Mouse (Mus musculus) liver, embryonic 11.5 days (tissue): ENCODE measurements around the gene Mtus2. TPM values are rescaled to one million over a fixed set of nuclear protein-coding genes. Genes with fewer than 3 reads are reported as not detected.
A peak's percentile ranks its signal among the peaks of the same experiment; 100 is the strongest.

ENCODE experiments used
- ATAC-seq: fragments of 200-750 bp; cut with Nextera tagmentation; replicated peaks from 2 replicates; pipeline ENCODE4 v1.8.0; 2017; ENCODE audit warnings: moderate number of reproducible peaks, mild to moderate bottlenecking, moderate TSS enrichment, moderate library complexity; ENCODE audit not compliant: low FRiP score
- DNase-seq: peaks from one replicate; pipeline ENCODE4 v3.0.0-alpha.2; 2017; ENCODE audit warnings: low spot score
- H3K27ac ChIP-seq: fragments of 300-500 bp; sonication (generic); 2 replicates; pipeline ENCODE4 v1.5.1; 2014; ENCODE audit warnings: mild to moderate bottlenecking, low read depth, low read length, control low read depth
- H3K27me3 ChIP-seq: fragments of 300-500 bp; sonication (generic); replicated peaks from 2 replicates; pipeline ENCODE4 v1.6.1; 2014; ENCODE audit warnings: low read length, mixed read lengths; ENCODE audit not compliant: control insufficient read depth, insufficient read depth
- H3K36me3 ChIP-seq: fragments of 300-500 bp; sonication (generic); 2 replicates; pipeline ENCODE4 v1.6.1; 2014; ENCODE audit warnings: mild to moderate bottlenecking, low read length, moderate library complexity, mixed read lengths; ENCODE audit not compliant: control insufficient read depth, insufficient read depth
- H3K4me1 ChIP-seq: fragments of 300-500 bp; sonication (generic); replicated peaks from 2 replicates; pipeline ENCODE4 v1.6.1; 2014; ENCODE audit warnings: low read length, mixed read lengths; ENCODE audit not compliant: control insufficient read depth, insufficient read depth
- H3K4me2 ChIP-seq: fragments of 300-500 bp; sonication (generic); 2 replicates; pipeline ENCODE4 v1.6.1; 2014; ENCODE audit warnings: mild to moderate bottlenecking, control low read depth, moderate library complexity
- H3K4me3 ChIP-seq: fragments of 300-500 bp; sonication (generic); 2 replicates; pipeline ENCODE4 v1.5.1; 2014; ENCODE audit warnings: low read depth, low read length, control low read depth
- H3K9ac ChIP-seq: fragments of 300-500 bp; sonication (generic); 2 replicates; pipeline ENCODE4 v1.6.1; 2014; ENCODE audit warnings: low read depth, low read length, control low read depth
- H3K9me3 ChIP-seq: fragments of 300-500 bp; sonication (generic); 2 replicates; pipeline ENCODE4 v1.6.1; 2016; ENCODE audit warnings: low read length, inconsistent platforms, mixed read lengths; ENCODE audit not compliant: control insufficient read depth
- WGBS: fragments of 180-500 bp; shearing (Covaris S2); extraction: QIAGEN DNeasy Blood & Tissue Kit; methylation state at CpG from one replicate; pipeline ENCODE4 v1.1.7; 2014; 5-methylcytosine and 5-hydroxymethylcytosine counted together
- polyA plus RNA-seq: library from polyadenylated mRNA; unstranded; fragments of >200 nt; fragmentation: Nextera tagmentation; extraction: Ambion mirVana; gene quantifications from 2 replicates; pipeline ENCODE4 v1.2.1, GENCODE M21; 2014

Mtus2 gene
- polyA plus RNA-seq, 1 experiment from 2014 or later: 3.9 TPM

DNA sequence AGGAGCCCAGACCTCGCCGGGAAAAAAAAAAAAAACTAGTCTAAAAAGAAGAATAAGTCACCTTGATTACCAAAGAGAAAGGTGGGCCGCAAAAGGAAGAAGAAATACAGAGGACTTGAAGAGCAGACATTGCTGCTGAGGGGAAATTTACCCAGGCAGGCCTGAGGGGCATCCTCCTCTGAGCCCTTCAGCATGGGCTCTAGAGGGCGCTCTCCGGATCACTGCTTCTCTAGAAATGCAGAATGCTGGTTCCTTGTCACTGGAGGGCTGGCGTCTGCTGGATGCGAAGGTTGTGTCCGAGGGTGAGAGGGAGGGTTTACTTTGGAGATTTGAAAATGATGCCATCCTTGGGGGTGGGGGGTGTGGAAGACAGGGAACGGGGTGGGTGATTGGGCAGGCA is 279.5 kb downstream of the Mtus2 start:
- Histone ChIP-seq H3K9me3 (no peaks in the 10 kb centered on the region; the same call in 1 of the 2 replicates), H3K4me3 (no peak overlapping the region), H3K4me1 (no peaks in the 10 kb centered on the region), H3K9ac (no peak overlapping the region), H3K27me3 (no peaks in the 10 kb centered on the region), H3K36me3 (no peaks in the 10 kb centered on the region), H3K27ac (no peak overlapping the region), H3K4me2 (no peak overlapping the region)
- DNase-seq (no peak), ATAC-seq (no peak)
- WGBS: 45% methylated on average over 9 of the region's 9 CpGs

DNA sequence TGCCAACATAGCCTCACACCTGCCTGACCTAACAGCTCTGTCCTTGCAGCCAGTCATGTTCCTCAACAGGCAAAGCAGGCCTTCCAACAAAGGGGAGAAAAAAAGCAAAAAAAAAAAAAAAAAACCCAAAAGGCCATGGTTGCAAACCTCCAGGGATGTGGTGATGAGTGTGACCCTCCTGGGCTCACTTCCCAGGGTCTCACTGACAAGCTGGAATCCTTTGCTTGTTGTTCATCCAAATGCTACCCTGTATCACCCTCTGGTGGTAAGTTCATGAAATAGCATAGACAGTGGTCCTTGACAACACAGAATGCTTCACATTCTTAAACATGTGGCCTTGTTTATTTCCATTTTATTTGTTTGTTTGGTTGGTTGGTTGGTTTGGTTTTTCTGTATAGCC is 281.9 kb downstream of the Mtus2 start:
- Histone ChIP-seq H3K4me2 (no peak overlapping the region), H3K27ac (no peak overlapping the region), H3K9me3 (no peaks in the 10 kb centered on the region), H3K9ac (no peak overlapping the region), H3K36me3 (no peaks in the 10 kb centered on the region), H3K4me3 (no peak overlapping the region), H3K4me1 (no peaks in the 10 kb centered on the region), H3K27me3 (no peaks in the 10 kb centered on the region)
- DNase-seq: no peak
- ATAC-seq: 0 out of 2 replicates have a peak, but pooled peaks have one; percentile 29

DNA sequence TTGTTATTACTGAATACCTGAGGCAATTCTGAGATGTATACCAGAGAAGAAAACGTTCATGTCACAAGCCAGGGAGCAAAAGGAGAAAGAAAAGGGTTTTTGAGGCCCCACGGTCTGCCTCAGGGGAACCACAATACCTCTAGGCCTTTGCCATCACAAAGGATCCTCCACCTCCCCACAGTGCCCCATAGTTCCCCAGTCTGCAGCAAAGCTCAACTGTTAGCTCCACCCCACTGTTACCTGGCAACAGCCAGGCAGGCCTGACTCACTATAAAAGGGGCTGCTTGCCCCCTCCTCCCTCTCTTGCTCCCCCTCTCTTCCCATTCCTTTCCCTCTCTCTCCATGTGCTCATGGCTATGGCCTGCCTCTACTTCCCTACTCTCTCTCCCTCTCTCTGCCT is 282.6 kb downstream of the Mtus2 start:
- no peaks in the 10 kb centered on the region for H3K36me3 ChIP-seq
- no peaks in the 10 kb centered on the region for H3K27me3 ChIP-seq
- H3K9ac ChIP-seq: no peak overlapping the region
- no peak overlapping the region for H3K27ac ChIP-seq
- DNase-seq (no peak), ATAC-seq (no peak)
- no peaks in the 10 kb centered on the region for H3K9me3 ChIP-seq
- no peaks in the 10 kb centered on the region for H3K4me1 ChIP-seq
- 35% methylated on average over 2 of the region's 2 CpGs for WGBS
- no peak overlapping the region for H3K4me3 ChIP-seq
- H3K4me2 ChIP-seq: no peak overlapping the region

DNA sequence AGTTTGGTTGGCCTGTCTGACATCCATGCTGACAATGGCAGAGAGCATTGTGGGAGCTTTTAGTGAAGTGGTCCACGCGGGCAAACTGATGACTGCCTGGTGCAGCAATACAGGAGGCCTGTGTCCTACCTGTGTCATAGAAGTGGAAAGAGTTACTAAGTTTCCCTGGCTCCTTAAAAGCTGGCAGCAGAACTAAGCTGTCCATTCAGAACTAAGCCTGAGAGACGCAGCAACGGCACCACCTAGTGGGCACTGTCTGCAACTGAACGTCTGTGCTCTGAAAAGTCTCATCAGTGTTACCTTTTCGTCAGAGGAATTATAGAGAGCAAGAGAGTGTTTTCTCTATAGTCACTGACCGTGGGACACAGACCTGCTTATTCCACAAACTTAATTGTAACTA is 284.8 kb downstream of the Mtus2 start:
- no peak for ATAC-seq
- 11% methylated on average over 7 of the region's 7 CpGs for WGBS

DNA sequence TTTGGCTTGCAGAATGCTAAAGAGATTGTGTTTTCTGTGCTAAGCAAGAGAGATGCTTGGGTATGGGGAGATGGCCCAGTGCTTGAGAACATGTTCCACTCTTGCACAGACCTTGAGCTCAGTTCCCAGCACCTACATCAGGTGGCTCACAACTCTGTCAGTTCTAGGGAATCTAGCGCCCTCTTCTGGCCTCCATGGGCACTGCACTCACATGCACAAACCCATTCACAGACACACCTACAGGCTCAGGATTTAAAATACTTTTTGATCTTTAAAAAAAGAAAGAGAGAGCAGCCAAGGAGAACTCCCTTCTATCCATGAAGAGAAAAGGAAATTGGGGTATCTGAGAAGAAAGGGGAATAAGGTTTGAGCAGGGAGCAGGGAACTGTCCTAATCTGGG is 287.4 kb downstream of the Mtus2 start:
- 31% methylated on average over 1 of the region's 1 CpGs for WGBS
- no peaks in the 10 kb centered on the region for H3K36me3 ChIP-seq
- ATAC-seq (no peak), DNase-seq (no peak)
- H3K4me1 ChIP-seq: no peaks in the 10 kb centered on the region
- no peak overlapping the region for H3K4me2 ChIP-seq
- no peaks in the 10 kb centered on the region for H3K9me3 ChIP-seq
- H3K27me3 ChIP-seq: no peaks in the 10 kb centered on the region
- no peak overlapping the region for H3K4me3 ChIP-seq
- H3K9ac ChIP-seq: no peak overlapping the region
- no peak overlapping the region for H3K27ac ChIP-seq

More for the DNA sequence above, 284.8 kb downstream of the Mtus2 start:
- DNase-seq: no peak
- no peaks in the 10 kb centered on the region for H3K9me3 ChIP-seq
- no peak overlapping the region for H3K4me2 ChIP-seq
- H3K27ac ChIP-seq: no peak overlapping the region
- H3K27me3 ChIP-seq: no peaks in the 10 kb centered on the region
- no peak overlapping the region for H3K9ac ChIP-seq
- H3K36me3 ChIP-seq: no peaks in the 10 kb centered on the region
- H3K4me3 ChIP-seq: no peak overlapping the region
- H3K4me1 ChIP-seq: no peaks in the 10 kb centered on the region

DNA sequence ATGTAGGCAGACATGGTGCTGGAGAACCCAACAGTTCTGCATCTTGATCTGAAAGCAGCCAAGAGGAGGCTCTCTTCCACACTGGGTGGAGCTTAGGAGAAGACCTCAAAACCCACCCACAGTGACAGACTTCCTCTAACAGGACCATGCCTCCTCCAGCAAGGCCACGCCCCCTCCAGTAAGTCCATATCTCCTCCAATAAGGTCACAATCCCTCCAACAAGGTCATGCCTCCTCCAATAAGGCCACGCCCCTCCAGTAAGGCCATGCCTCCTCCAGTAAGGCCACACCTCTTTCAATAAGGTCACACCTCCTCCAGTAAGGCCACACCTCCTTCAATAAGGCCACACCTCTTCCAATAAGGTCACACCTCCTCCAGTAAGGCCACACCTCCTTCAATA is 288.3 kb downstream of the Mtus2 start:
- ATAC-seq: no peak
- 50% methylated on average over 2 of the region's 2 CpGs for WGBS

DNA sequence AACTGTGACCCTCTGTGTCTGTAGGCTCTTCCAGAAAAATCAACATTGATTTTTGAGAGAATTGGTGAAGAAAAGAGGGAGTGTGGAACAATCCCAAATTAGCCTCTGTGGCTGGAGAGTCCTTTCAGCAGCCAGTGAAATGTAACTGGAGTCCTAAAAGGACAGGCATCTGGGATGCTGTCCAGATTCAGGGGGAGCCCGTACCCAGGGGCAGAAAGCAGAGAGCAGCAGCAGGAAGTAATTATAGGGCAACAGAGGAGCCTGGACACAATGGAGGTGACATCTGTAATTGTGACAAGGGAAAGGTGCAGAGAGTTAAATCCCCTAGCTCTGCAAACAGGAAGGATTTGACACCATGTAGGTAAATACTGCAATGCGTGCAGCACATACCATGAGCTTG is 291.1 kb downstream of the Mtus2 start:
- no peak overlapping the region for H3K4me3 ChIP-seq
- H3K9me3 ChIP-seq: no peaks in the 10 kb centered on the region
- H3K36me3 ChIP-seq: no peaks in the 10 kb centered on the region
- H3K4me1 ChIP-seq: no peaks in the 10 kb centered on the region
- no peaks in the 10 kb centered on the region for H3K27me3 ChIP-seq
- H3K4me2 ChIP-seq: no peak overlapping the region
- H3K9ac ChIP-seq: no peak overlapping the region
- no peak overlapping the region for H3K27ac ChIP-seq
- 65% methylated on average over 2 of the region's 2 CpGs for WGBS
- ATAC-seq: no peak
- no peak for DNase-seq

More for the DNA sequence above, 288.3 kb downstream of the Mtus2 start:
- Histone ChIP-seq H3K4me3 (no peak overlapping the region), H3K4me2 (no peak overlapping the region), H3K9me3 (no peaks in the 10 kb centered on the region), H3K9ac (no peak overlapping the region), H3K4me1 (no peaks in the 10 kb centered on the region), H3K36me3 (no peaks in the 10 kb centered on the region), H3K27me3 (no peaks in the 10 kb centered on the region), H3K27ac (no peak overlapping the region)
- DNase-seq: no peak

DNA sequence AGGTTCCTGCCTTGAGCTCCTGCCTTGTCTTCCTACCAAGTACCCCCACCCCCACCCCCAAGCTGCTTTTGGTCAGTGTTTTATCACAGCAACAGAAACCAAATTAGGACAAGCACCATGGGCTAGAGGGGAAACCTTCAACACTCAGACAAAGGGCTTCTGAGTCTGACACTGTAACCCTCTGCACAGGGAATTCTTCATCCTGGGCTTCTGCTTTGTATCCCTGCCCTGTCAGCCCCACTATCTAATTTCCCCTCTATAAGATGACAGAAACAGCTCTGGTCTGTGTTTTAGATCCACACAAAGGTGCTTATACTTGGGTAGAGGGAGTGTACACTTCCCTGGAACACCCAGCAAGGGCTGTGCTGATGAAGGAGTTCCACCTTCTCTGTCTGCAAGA is 294.7 kb downstream of the Mtus2 start:
- Histone ChIP-seq H3K27ac (no peak overlapping the region), H3K4me1 (no peaks in the 10 kb centered on the region), H3K36me3 (no peaks in the 10 kb centered on the region), H3K4me3 (no peak overlapping the region), H3K9ac (no peak overlapping the region), H3K27me3 (no peaks in the 10 kb centered on the region), H3K4me2 (no peak overlapping the region), H3K9me3 (no peaks in the 10 kb centered on the region)
- ATAC-seq: no peak
- no peak for DNase-seq

DNA sequence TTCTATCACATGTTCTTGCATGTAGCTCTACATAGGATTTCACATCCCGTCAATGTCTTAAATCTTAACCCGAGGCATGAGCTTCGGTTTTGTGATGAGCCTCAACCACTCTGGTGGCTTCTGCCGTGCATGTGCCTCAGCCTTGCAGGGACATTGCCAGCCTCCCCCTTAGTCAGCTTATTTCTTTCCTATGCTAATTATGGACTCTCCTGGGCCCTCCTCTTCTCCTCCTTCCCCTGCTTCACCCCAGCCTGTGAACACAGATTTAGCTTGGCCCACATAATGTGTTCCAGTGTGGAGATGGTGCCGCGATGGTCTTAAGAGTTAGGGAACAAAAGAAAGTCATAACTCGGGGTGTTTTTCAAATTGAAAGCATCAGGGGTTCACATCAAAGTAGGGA is 304.9 kb downstream of the Mtus2 start:
- Histone ChIP-seq H3K9me3 (0 out of 2 replicates have a peak, but pooled peaks cover 2% of the 10 kb centered on the region), H3K9ac (no peak overlapping the region), H3K4me1 (no peaks in the 10 kb centered on the region), H3K27me3 (peaks cover 17% of the 10 kb centered on the region), H3K4me2 (no peak overlapping the region), H3K27ac (no peak overlapping the region), H3K4me3 (no peak overlapping the region), H3K36me3 (no peaks in the 10 kb centered on the region)
- ATAC-seq: no peak
- 82% methylated on average over 7 of the region's 7 CpGs for WGBS
- DNase-seq: no peak
